Mouse (Mus musculus) midbrain, embryonic 16.5 days (tissue): ENCODE measurements around the gene Insl6. TPM values are rescaled to one million over a fixed set of nuclear protein-coding genes. Genes with fewer than 3 reads are reported as not detected.

Experiments used
- ATAC-seq: fragments of 200-750 bp; cut with Nextera tagmentation; 2 replicates; pipeline ENCODE4 v1.8.0; 2017; ENCODE audit warnings: moderate TSS enrichment
- H3K27ac ChIP-seq: fragments of 300-500 bp; sonication (generic); 2 replicates; pipeline ENCODE4 v1.5.1; 2014; ENCODE audit warnings: mild to moderate bottlenecking, low read length, mixed read lengths
- H3K27me3 ChIP-seq: fragments of 300-500 bp; sonication (generic); 2 replicates; pipeline ENCODE4 v1.6.1; 2014; ENCODE audit warnings: low read depth, low read length, mixed read lengths; ENCODE audit not compliant: control insufficient read depth, insufficient read depth
- H3K36me3 ChIP-seq: fragments of 300-500 bp; sonication (generic); 2 replicates; pipeline ENCODE4 v1.6.1; 2014; ENCODE audit warnings: mild to moderate bottlenecking, low read length, moderate library complexity, mixed read lengths; ENCODE audit not compliant: control insufficient read depth, insufficient read depth
- H3K4me1 ChIP-seq: fragments of 300-500 bp; sonication (generic); 2 replicates; pipeline ENCODE4 v1.6.1; 2014; ENCODE audit warnings: mild to moderate bottlenecking, low read length, mixed read lengths; ENCODE audit not compliant: control insufficient read depth, insufficient read depth
- H3K4me2 ChIP-seq: fragments of 300-500 bp; sonication (generic); 2 replicates; pipeline ENCODE4 v1.6.1; 2014; ENCODE audit warnings: mild to moderate bottlenecking, low read length, mixed read lengths
- H3K4me3 ChIP-seq: fragments of 300-500 bp; sonication (generic); 2 replicates; pipeline ENCODE4 v1.5.1; 2014; ENCODE audit warnings: low read depth, mild to moderate bottlenecking, low read length, moderate library complexity, mixed read lengths
- H3K9ac ChIP-seq: fragments of 300-500 bp; sonication (generic); 2 replicates; pipeline ENCODE4 v1.6.1; 2014; ENCODE audit warnings: low read depth, low read length, mixed read lengths
- H3K9me3 ChIP-seq: fragments of 300-500 bp; sonication (generic); replicated peaks from 2 replicates; pipeline ENCODE4 v1.6.1; 2014; ENCODE audit warnings: mild to moderate bottlenecking, low read length, mixed read lengths; ENCODE audit not compliant: control insufficient read depth, poor library complexity, severe bottlenecking
- WGBS: fragments of 180-500 bp; shearing (Covaris S2); extraction: QIAGEN DNeasy Blood & Tissue Kit; methylation state at CpG from one replicate; pipeline ENCODE4 v1.1.7; 2014; 5-methylcytosine and 5-hydroxymethylcytosine counted together
- polyA plus RNA-seq: library from polyadenylated mRNA; unstranded; fragments of >200 nt; fragmentation: Nextera tagmentation; extraction: Ambion mirVana; gene quantifications from 2 replicates; pipeline ENCODE4 v1.2.1, GENCODE M21; 2015

Gene Insl6
- polyA plus RNA-seq, 1 experiment from 2014 or later, result 0.82 TPM

- peaks cover 18% of the 10 kb centered on the region for H3K4me1 ChIP-seq
- ATAC-seq, result peak; percentile 100
- H3K4me3 ChIP-seq, result peak overlapping the region; percentile 67
- peak overlapping the region; percentile 75 for H3K27ac ChIP-seq
- H3K36me3 ChIP-seq, result no peaks in the 10 kb centered on the region
- 2% methylated on average over 33 of the region's 33 CpGs for WGBS
- peak overlapping the region; percentile 63 for H3K4me2 ChIP-seq
- no peaks in the 10 kb centered on the region for H3K27me3 ChIP-seq
- H3K9ac ChIP-seq, result peak overlapping the region; percentile 80
- no peaks in the 10 kb centered on the region for H3K9me3 ChIP-seq
Measured at GRCm38 (mm10) chr19:29361468-29362130, 36.4 kb upstream of the Insl6 start.

- Histone ChIP-seq H3K9me3 (no peaks in the 10 kb centered on the region), H3K4me1 (peaks cover 21% of the 10 kb centered on the region), H3K9ac (no peak overlapping the region), H3K4me3 (no peak overlapping the region), H3K4me2 (no peak overlapping the region), H3K36me3 (no peaks in the 10 kb centered on the region), H3K27me3 (no peaks in the 10 kb centered on the region), H3K27ac (no peak overlapping the region)
- 88% methylated on average over 5 of the region's 5 CpGs for WGBS
- ATAC-seq, result no peak
Measured at GRCm38 (mm10) chr19:29360251-29360650, 35.1 kb upstream of the Insl6 start.

- Histone ChIP-seq H3K27ac (no peak overlapping the region), H3K27me3 (no peaks in the 10 kb centered on the region), H3K4me2 (no peak overlapping the region), H3K4me1 (peaks cover 21% of the 10 kb centered on the region), H3K4me3 (no peak overlapping the region), H3K36me3 (no peaks in the 10 kb centered on the region; the same call in none of the 2 replicates), H3K9me3 (no peaks in the 10 kb centered on the region), H3K9ac (no peak overlapping the region)
- ATAC-seq, result no peak
- WGBS, result 86% methylated on average over 11 of the region's 11 CpGs
Measured at GRCm38 (mm10) chr19:29356281-29356680, 31.1 kb upstream of the Insl6 start.

GRCm38 (mm10) chr19:29354895-29355877 lies 30.0 kb upstream of the Insl6 start:
- peaks cover 3% of the 10 kb centered on the region for H3K36me3 ChIP-seq
- no peak overlapping the region for H3K27ac ChIP-seq
- H3K9ac ChIP-seq, result no peak overlapping the region
- ATAC-seq, result peak; percentile 84
- no peak overlapping the region; the same call in 1 of the 2 replicates for H3K4me3 ChIP-seq
- WGBS, result 3% methylated on average over 20 of the region's 20 CpGs
- H3K27me3 ChIP-seq, result no peaks in the 10 kb centered on the region
- peak overlapping the region; percentile 49 for H3K4me2 ChIP-seq
- H3K9me3 ChIP-seq, result no peaks in the 10 kb centered on the region
- peaks cover 10% of the 10 kb centered on the region for H3K4me1 ChIP-seq

- Histone ChIP-seq H3K9me3 (no peaks in the 10 kb centered on the region), H3K27me3 (no peaks in the 10 kb centered on the region), H3K9ac (no peak overlapping the region), H3K36me3 (peaks cover 8% of the 10 kb centered on the region), H3K27ac (no peak overlapping the region), H3K4me1 (peaks cover 5% of the 10 kb centered on the region; the same call in 1 of the 2 replicates), H3K4me3 (no peak overlapping the region), H3K4me2 (no peak overlapping the region)
- WGBS, result 44% methylated on average over 5 of the region's 5 CpGs
- ATAC-seq, result no peak
Measured at GRCm38 (mm10) chr19:29350991-29351390, 25.8 kb upstream of the Insl6 start.

GRCm38 (mm10) chr19:29345636-29346035 lies 20.5 kb upstream of the Insl6 start:
- Histone ChIP-seq H3K4me1 (no peaks in the 10 kb centered on the region), H3K27ac (no peak overlapping the region), H3K36me3 (peaks cover 8% of the 10 kb centered on the region; the same call in 1 of the 2 replicates), H3K4me2 (no peak overlapping the region), H3K9ac (no peak overlapping the region), H3K4me3 (no peak overlapping the region), H3K27me3 (no peaks in the 10 kb centered on the region), H3K9me3 (no peaks in the 10 kb centered on the region)
- no peak for ATAC-seq
- WGBS, result 79% methylated on average over 6 of the region's 6 CpGs

GRCm38 (mm10) chr19:29344868-29345267 lies 19.7 kb upstream of the Insl6 start:
- no peaks in the 10 kb centered on the region for H3K9me3 ChIP-seq
- no peaks in the 10 kb centered on the region for H3K4me1 ChIP-seq
- H3K27me3 ChIP-seq, result no peaks in the 10 kb centered on the region
- H3K27ac ChIP-seq, result no peak overlapping the region
- no peak for ATAC-seq
- no peak overlapping the region for H3K4me3 ChIP-seq
- H3K4me2 ChIP-seq, result no peak overlapping the region
- H3K36me3 ChIP-seq, result peaks cover 2% of the 10 kb centered on the region; the same call in 1 of the 2 replicates
- H3K9ac ChIP-seq, result no peak overlapping the region

- Histone ChIP-seq H3K27me3 (no peaks in the 10 kb centered on the region), H3K27ac (no peak overlapping the region), H3K4me3 (no peak overlapping the region), H3K9ac (no peak overlapping the region), H3K4me2 (no peak overlapping the region), H3K9me3 (no peaks in the 10 kb centered on the region), H3K4me1 (no peaks in the 10 kb centered on the region), H3K36me3 (no peaks in the 10 kb centered on the region)
- WGBS, result 90% methylated on average over 6 of the region's 6 CpGs
- ATAC-seq, result no peak
Measured at GRCm38 (mm10) chr19:29342281-29342680, 17.1 kb upstream of the Insl6 start.

- no peaks in the 10 kb centered on the region for H3K36me3 ChIP-seq
- no peak for ATAC-seq
- H3K4me1 ChIP-seq, result no peaks in the 10 kb centered on the region
- H3K4me2 ChIP-seq, result no peak overlapping the region
- WGBS, result 82% methylated on average over 4 of the region's 4 CpGs
- H3K9me3 ChIP-seq, result no peaks in the 10 kb centered on the region
- H3K4me3 ChIP-seq, result no peak overlapping the region
- no peaks in the 10 kb centered on the region for H3K27me3 ChIP-seq
- no peak overlapping the region for H3K27ac ChIP-seq
- no peak overlapping the region for H3K9ac ChIP-seq
Measured at GRCm38 (mm10) chr19:29341029-29341428, 15.9 kb upstream of the Insl6 start.
